Mouse (Mus musculus) adipocyte (in vitro differentiated cells): ENCODE measurements at regions not wholly inside any gene's neighbourhood (a gene's known extent, or its start where the extent isn't known, plus 50 kb on each side); places are given as distances from the start of the nearest gene placed in this dataset.
A peak's percentile ranks its signal among the peaks of the same experiment; 100 is the strongest.

Experiments used
- DNase-seq: peaks from one replicate; pipeline ENCODE4 v3.0.0-alpha.2; 2016; ENCODE audit warnings: low spot score

- no peak for DNase-seq
Measured at GRCm38 (mm10) chr13:114679703-114680378, 138.2 kb upstream of the Mocs2 start.

- DNase-seq, result no peak
Measured at GRCm38 (mm10) chr13:114680379-114680733, 137.7 kb upstream of the Mocs2 start.

- DNase-seq, result peak; percentile 8
Measured at GRCm38 (mm10) chr13:114681196-114681595, 136.8 kb upstream of the Mocs2 start.

GRCm38 (mm10) chr13:114681887-114682286 lies 136.1 kb upstream of the Mocs2 start:
- DNase-seq, result no peak

GRCm38 (mm10) chr13:114682891-114683290 lies 135.1 kb upstream of the Mocs2 start:
- DNase-seq, result no peak

- no peak for DNase-seq
Measured at GRCm38 (mm10) chr13:114684298-114684697, 133.7 kb upstream of the Mocs2 start.

- no peak for DNase-seq
Measured at GRCm38 (mm10) chr13:114685368-114685767, 132.7 kb upstream of the Mocs2 start.

- DNase-seq, result no peak
Measured at GRCm38 (mm10) chr13:114712601-114713000, 105.4 kb upstream of the Mocs2 start.

- peak; percentile 59 for DNase-seq
Measured at GRCm38 (mm10) chr13:114719771-114720170, 98.3 kb upstream of the Mocs2 start.

GRCm38 (mm10) chr13:114726828-114727227 lies 91.2 kb upstream of the Mocs2 start:
- no peak for DNase-seq

- no peak for DNase-seq
Measured at GRCm38 (mm10) chr13:114735066-114735465, 83.0 kb upstream of the Mocs2 start.

GRCm38 (mm10) chr13:114736066-114736465 lies 82.0 kb upstream of the Mocs2 start:
- no peak for DNase-seq

GRCm38 (mm10) chr13:114742534-114742933 lies 75.5 kb upstream of the Mocs2 start:
- DNase-seq, result no peak

GRCm38 (mm10) chr13:114745814-114746213 lies 72.2 kb upstream of the Mocs2 start:
- no peak for DNase-seq

- DNase-seq, result peak; percentile 76
Measured at GRCm38 (mm10) chr13:114757459-114757858, 60.6 kb upstream of the Mocs2 start.

- DNase-seq, result no peak
Measured at GRCm38 (mm10) chr13:114759886-114760285, 58.1 kb upstream of the Mocs2 start.

- peak; percentile 91 for DNase-seq
Measured at GRCm38 (mm10) chr13:114760901-114761300, 57.1 kb upstream of the Mocs2 start.
